Mouse (Mus musculus) retina, postnatal 1 day (tissue): Measurements from ENCODE around the gene Actn1.

Experiments
- DNase-seq: peaks from one replicate; pipeline ENCODE4 v3.0.0-alpha.2; 2012

Actn1 gene

DNA sequence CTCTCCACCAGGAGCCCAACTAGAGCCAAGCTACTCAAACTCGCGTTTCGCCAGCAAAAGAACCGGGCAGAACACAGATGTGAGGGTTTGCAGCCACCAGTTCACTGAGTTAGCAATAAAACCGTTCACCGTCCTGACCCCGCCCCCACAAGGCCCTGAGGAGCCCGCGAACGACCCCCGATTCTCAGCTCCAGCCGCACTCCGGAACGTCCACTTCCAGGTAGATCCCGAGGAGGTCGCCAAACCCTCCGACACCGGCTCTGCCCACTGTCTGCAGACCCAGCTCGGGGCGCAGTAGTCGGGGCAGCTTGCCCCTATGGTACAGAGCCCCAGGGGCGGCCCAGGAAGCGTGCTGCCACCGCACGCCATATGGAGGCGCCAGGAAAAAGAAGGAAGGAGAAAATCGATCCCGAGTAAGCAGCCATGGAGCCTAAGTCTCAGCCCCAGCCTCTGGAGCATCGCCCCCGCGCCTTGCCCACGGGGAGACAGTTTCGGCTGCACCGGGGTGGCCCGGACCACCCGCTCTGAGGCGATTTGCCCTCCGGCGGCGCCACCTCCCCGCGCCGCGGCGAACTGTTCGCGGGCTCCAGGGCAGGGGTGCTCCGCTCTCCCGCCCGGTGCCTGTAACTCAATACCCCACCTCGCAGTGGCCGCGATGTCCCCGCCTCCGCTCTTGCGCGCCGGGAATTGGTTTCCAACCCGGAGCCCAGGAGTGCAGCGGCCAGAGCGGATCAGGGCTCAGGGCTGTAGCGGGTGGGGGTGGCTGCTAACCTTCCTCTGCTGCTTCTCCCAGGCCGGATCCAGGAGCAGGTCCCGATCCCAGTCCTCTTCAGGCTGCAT lies 735 bp downstream of the Actn1 start:
- DNase-seq: peak; percentile 84

GRCm38 (mm10) chr12:80258520-80259215 lies 1.5 kb downstream of the Actn1 start:
- no peak for DNase-seq

GRCm38 (mm10) chr12:80251978-80252377 lies 8.2 kb downstream of the Actn1 start:
- no peak for DNase-seq

- DNase-seq: no peak
Measured at GRCm38 (mm10) chr12:80251554-80251953, 8.6 kb downstream of the Actn1 start.

GRCm38 (mm10) chr12:80249539-80249938 lies 10.6 kb downstream of the Actn1 start:
- DNase-seq: no peak

DNA sequence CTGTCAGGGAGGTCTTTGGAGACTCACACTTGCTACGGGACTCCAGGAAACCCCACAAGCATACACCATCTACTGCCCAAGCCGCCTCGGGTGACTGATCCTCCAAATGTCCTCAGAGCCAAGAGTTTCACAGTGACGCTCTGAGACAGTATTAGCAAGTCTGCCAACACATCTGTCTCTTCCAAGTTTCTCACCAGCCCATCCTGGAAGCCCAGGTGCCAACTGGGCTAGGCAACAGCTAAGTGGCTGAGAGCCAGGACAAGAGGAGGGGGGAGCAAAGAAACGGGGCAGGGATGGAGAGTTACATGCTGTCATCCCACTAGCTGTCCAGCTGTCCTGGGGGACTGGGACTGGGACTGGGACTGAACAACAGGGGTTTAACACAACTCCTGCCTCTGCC lies 13.1 kb downstream of the Actn1 start:
- DNase-seq: no peak

- no peak for DNase-seq
Measured at GRCm38 (mm10) chr12:80246505-80246904, 13.7 kb downstream of the Actn1 start.

DNA sequence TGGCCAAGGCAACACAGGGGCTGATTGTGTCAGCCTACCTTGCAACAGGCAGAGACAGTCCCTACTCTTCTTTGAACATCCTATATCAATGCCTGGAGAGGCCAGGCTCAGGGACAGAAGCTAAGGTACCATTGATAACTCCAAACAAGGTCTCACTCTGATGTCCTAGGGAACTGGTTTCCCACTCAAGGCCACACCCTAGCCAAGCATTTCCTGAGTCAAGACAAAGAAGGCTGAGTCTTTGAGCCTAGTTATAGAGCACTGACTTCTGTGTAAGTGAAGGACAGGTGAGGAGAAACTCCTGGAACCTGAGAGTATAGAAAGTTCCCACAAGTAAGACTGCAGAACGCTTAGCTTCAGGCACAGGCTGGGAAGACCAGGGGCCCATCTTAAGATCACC lies 15.4 kb downstream of the Actn1 start:
- DNase-seq: no peak

GRCm38 (mm10) chr12:80244127-80244526 lies 16.0 kb downstream of the Actn1 start:
- DNase-seq: no peak

DNA sequence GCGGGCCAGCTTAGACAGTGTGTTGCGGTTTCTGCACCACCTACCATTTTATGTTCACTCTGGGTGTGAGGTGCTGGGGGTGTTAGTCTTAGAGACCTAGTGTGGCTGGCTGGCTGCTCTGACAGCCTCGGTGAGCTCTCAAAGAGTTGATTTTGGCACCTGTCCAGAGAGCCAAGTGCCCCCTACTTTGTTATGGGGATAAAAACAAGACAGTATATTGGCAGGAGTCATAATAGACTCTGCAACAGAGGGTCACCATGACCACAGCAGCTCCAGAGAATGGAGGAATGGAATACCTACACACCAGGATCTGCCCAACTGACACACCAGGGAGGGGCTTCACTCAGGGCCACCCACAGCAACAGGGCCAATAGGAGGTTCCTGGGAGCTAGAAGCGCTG lies 16.8 kb downstream of the Actn1 start:
- no peak for DNase-seq

- no peak for DNase-seq
Measured at GRCm38 (mm10) chr12:80239445-80239844, 20.7 kb downstream of the Actn1 start.

GRCm38 (mm10) chr12:80238523-80238922 lies 21.6 kb downstream of the Actn1 start:
- no peak for DNase-seq

DNA sequence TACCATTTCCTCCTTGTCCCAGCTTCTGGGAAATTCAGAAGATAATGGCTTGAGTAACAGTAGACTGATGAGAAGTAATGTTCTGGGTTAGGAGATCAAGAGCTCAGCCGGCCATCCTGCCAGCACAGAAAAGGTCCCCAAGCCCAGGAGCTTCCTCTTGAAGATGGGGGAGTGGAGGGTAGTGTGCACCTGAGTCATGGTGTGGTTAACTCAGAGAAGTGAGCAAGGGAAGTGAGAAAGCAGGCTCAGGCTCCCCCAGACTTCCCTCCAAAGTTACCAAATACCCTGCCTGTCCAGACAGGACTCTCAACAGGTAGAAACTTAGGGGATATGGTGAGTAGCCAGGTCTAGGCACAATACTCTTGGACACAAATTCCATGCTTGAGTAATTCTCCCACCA lies 24.9 kb downstream of the Actn1 start:
- no peak for DNase-seq

DNA sequence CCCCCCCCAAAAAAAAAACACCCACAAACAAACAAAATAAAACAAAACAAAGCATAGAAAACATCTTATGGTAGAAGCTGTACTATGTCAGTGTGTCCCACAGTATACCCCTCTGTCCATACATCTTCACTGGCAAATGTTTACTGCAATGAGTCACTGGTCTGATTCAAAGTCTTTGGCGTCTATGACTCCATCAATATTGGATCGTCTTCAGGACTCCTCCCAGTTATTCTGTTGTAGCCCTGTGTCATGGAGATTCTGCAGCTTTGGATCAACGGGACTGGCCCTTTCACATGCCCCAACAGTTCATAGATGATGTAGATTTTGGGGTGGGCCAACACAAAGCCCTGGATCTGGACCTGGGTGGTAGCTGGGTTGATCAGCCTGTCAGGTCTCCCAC lies 25.9 kb downstream of the Actn1 start:
- no peak for DNase-seq

- no peak for DNase-seq
Measured at GRCm38 (mm10) chr12:80232840-80233218, 27.3 kb downstream of the Actn1 start.

GRCm38 (mm10) chr12:80232076-80232839 lies 27.9 kb downstream of the Actn1 start:
- no peak for DNase-seq

DNA sequence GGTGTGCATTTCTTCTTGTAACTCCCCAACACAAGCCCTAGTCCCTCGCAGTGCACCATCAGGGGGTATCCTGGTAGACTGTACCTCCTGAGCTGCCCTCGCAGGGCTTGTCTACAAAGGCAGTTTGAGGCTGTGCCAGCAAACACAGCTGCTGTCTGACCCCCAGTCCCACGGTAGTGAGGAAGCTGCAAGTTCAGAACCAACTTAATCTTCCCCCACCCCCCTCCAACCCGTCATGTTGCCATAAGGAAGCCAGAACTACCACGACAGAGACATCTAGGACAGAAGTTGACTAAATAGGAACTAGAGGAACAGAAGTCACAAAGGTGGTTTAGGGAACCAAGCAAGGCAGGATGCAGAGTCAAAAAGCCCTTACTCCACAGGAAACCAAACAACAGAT lies 28.9 kb downstream of the Actn1 start:
- no peak for DNase-seq

GRCm38 (mm10) chr12:80230854-80231253 lies 29.3 kb downstream of the Actn1 start:
- DNase-seq: no peak

DNA sequence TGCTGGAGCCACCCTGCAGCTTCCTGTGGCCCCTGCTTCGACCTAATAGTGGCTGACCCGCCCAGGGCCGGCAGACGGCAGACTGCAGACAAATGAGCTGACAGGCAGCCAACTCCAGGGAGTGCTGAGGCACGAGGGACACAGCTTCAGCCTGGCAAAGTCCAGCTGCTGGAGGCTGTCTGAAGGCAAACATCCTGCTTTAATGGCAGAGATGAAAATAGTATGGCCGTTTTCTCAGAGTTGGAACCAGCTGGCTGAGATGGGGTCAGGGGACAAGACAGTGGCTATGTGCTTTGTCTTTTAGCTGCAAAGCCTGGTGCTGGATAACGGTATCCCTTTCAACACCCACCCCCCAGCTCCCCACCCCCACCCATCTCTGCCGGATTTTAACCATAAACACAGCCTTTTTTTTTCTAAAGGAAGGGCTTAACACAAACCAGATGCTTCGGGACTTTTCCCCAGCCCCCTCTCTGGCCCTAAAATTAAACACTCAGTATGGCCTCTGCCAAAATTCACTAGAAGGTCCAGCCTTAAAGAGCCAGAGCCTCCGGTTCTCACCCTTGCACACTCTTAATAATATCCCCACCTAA lies 30.0 kb downstream of the Actn1 start:
- peak; percentile 63 for DNase-seq

DNA sequence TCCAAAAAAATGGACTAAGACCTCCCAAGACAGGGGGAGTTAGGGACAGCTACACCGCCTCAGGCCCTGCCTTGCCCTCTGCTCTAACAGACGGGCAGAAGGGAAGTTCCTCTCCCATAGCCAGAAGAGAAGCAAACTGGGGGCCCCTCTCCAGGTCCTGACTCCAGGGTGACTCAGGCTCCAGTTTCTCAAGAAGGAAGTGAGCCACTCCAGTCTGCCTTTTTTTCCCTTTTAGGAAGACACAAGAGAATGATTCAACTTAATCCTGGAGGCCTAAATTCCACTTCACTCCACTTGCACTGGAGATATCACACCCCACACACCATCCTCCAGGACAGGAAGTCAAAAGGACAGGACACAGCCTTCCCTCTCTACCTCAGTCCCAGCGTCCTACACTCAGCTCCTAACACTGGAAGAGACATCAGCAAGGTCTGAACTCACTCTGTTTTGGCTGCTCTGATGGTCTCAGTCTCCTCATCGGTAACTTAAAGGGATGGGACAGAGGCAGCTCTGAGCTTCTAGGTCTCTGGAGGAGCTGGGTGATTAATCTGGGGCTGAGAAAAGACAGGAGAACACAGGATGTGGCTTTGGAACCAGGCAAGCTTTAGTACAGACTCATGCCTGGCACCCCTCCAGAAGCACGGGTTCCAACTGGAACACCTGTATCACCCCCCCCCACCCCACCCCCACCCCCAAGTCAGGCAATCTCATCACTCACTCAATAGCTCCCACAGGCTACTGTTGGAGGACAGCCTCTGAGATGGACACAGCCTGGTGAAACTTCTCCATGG lies 31.0 kb downstream of the Actn1 start:
- DNase-seq: no peak

DNA sequence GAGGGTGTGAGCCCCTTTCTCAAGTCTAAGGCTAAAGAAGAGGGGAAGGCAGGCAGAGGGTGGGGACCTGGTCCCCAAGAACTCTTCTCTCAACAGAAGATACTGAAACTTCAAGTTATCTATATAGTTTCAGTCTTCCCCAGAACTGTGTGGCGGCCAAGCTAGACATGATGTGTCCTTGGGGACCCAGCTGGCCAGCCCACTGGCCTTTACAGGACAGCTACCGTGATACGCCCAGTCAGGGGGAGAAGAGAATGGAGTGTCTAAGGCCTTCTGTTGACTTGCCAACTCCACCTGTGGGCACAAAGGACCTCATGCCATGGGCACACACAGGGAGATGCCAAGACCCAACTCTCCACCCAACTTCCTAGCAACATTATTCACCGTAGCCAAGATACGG lies 31.8 kb downstream of the Actn1 start:
- no peak for DNase-seq

DNA sequence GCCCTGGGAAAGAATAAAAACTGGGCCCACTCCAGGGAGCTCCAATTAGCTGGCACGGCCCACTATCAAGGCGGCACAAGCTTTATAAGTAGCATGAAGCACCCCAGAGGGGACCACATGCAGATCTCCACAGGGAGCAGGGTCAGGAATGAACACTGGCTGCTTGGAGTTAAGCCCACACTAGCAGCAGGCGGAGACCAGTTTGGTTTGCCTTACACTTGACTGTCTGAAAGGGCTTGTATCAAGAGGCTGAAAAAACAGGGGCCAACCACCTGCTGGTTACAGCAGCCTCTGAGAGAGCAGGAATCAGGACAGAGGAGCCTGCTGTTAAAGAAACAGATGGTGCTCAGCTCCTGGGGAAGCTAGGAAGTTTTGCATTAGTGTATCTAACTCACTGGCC lies 32.3 kb downstream of the Actn1 start:
- peak; percentile 81 for DNase-seq
